Mouse (Mus musculus): Measurements from ENCODE around the gene Gm20479. TPM values are rescaled to one million over a fixed set of nuclear protein-coding genes. Genes with fewer than 3 reads are reported as not detected.

Gene Gm20479
- 1.6 TPM in 1 of 2 replicates, not detected in the other for polyA plus RNA-seq (2015; fragmentation: Nextera tagmentation; extraction: Ambion mirVana)

- no peak for ATAC-seq
- H3K27ac ChIP-seq (ENCODE audit: low read length), result peak within 1 kb of the TSS; percentile 89
- peaks cover 3% of the 10 kb centered on the region; the same call in 1 of the 2 replicates for H3K36me3 ChIP-seq (ENCODE audit: control insufficient read depth, insufficient read depth, low read length)
- peak within 1 kb of the TSS; percentile 66 for H3K9ac ChIP-seq (ENCODE audit: low read depth, low read length)
- peak within 1 kb of the TSS; percentile 74 for H3K4me3 ChIP-seq (ENCODE audit: low read length)
- WGBS, result 3% methylated on average over 27 of the region's 27 CpGs
- H3K4me1 ChIP-seq (ENCODE audit: control insufficient read depth, insufficient read depth, low read length), result peaks cover 28% of the 10 kb centered on the region
- no peaks in the 10 kb centered on the region for H3K9me3 ChIP-seq (ENCODE audit: control insufficient read depth, low read length)
- H3K27me3 ChIP-seq (replicated peaks; ENCODE audit: control insufficient read depth, insufficient read depth, low read length), result no peaks in the 10 kb centered on the region
- H3K4me2 ChIP-seq (ENCODE audit: low read depth, low read length), result peak within 1 kb of the TSS; percentile 81
These were observed at the start of gene Gm20479 for GRCm38 (mm10) chr7:27356861-27357594. TSS of gene Gm20479 (minus strand) at chr7:27357419.

DNA sequence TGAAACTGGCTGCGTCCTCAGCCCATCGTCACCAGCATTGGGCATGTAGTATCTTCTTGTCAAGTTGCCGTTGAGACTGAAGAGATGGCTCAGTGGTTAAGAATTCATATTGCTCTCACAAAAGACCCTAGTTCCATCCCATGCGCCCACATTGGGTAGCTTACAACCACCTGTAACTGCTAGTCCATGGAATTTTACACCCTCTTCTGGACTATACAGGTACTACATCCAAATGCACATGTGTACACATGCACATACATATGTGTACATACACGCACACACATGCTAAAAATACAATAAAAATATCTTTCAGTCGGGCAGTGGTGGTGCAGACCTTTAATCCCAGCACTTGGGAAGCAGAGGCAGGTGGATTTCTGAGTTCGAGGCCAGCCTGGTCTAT is 49.3 kb upstream of the Gm20479 start:
- H3K9ac ChIP-seq (ENCODE audit: low read depth, low read length), result no peak overlapping the region
- no peak overlapping the region for H3K4me3 ChIP-seq (ENCODE audit: low read length)
- no peak overlapping the region for H3K27ac ChIP-seq (ENCODE audit: low read length)
- H3K27me3 ChIP-seq (replicated peaks; ENCODE audit: control insufficient read depth, insufficient read depth, low read length), result peaks cover 70% of the 10 kb centered on the region
- no peak for ATAC-seq
- H3K9me3 ChIP-seq (ENCODE audit: control insufficient read depth, low read length), result peaks cover 7% of the 10 kb centered on the region; the same call in 1 of the 2 replicates
- no peaks in the 10 kb centered on the region for H3K36me3 ChIP-seq (ENCODE audit: control insufficient read depth, insufficient read depth, low read length)
- H3K4me1 ChIP-seq (ENCODE audit: control insufficient read depth, insufficient read depth, low read length), result peaks cover 7% of the 10 kb centered on the region
- 81% methylated on average over 7 of the region's 7 CpGs for WGBS
- no peak overlapping the region for H3K4me2 ChIP-seq (ENCODE audit: low read depth, low read length)

DNA sequence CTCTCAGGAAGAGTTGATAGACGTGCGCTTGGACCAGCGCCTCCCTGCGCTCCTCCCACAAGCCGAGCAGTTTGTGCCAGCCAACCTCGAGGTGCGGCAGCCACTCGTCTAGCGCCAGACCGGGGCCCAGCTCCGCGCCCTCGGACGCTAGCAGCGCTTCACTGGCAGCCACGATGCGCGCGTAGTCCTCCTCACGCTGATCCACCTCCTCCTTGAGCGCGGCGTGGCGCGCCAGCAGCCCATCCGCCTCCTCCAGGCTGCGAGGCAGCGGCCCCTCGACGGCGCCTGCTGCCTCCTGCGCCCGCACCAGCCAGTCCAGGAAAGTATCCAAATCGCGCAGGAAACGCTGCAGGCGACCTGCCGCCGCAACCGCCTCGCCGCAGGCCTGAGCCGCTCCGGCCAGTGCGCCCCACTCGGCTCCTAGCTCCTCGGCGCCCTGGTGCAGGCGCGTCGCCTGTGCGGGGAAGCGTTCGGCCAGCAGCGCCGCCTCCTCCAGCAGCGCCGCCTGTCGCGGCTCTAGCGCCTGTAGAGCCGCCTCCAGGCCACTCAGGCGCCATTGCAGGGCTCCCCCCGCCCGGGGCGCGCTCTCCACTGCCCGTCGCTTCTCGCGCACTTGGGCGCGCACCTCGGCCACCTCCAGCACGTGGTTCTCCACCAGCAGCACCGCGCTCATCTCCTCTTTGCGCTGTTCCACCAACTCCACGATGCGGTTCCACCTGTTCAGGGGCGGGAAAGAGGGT is 47.2 kb upstream of the Gm20479 start:
- Histone ChIP-seq H3K4me3 (ENCODE audit: low read length) (peak overlapping the region; percentile 14; the same call in 1 of the 2 replicates), H3K4me1 (ENCODE audit: control insufficient read depth, insufficient read depth, low read length) (peaks cover 7% of the 10 kb centered on the region), H3K27me3 (replicated peaks; ENCODE audit: control insufficient read depth, insufficient read depth, low read length) (peaks cover 64% of the 10 kb centered on the region), H3K36me3 (ENCODE audit: control insufficient read depth, insufficient read depth, low read length) (no peaks in the 10 kb centered on the region), H3K9me3 (ENCODE audit: control insufficient read depth, low read length) (peaks cover 7% of the 10 kb centered on the region; the same call in 1 of the 2 replicates), H3K27ac (ENCODE audit: low read length) (no peak overlapping the region), H3K9ac (ENCODE audit: low read depth, low read length) (no peak overlapping the region), H3K4me2 (ENCODE audit: low read depth, low read length) (0 out of 2 replicates have a peak overlapping the region, but pooled peaks have one; percentile 12)
- no peak for ATAC-seq
- 7% methylated on average over 80 of the region's 81 CpGs for WGBS

- Histone ChIP-seq H3K27ac (ENCODE audit: low read length) (no peak overlapping the region), H3K4me3 (ENCODE audit: low read length) (no peak overlapping the region), H3K27me3 (replicated peaks; ENCODE audit: control insufficient read depth, insufficient read depth, low read length) (peaks cover 51% of the 10 kb centered on the region), H3K36me3 (ENCODE audit: control insufficient read depth, insufficient read depth, low read length) (no peaks in the 10 kb centered on the region), H3K9ac (ENCODE audit: low read depth, low read length) (no peak overlapping the region), H3K9me3 (ENCODE audit: control insufficient read depth, low read length) (peaks cover 7% of the 10 kb centered on the region; the same call in 1 of the 2 replicates), H3K4me1 (ENCODE audit: control insufficient read depth, insufficient read depth, low read length) (peaks cover 3% of the 10 kb centered on the region; the same call in 1 of the 2 replicates), H3K4me2 (ENCODE audit: low read depth, low read length) (no peak overlapping the region)
- no peak for ATAC-seq
- 12% methylated on average over 16 of the region's 16 CpGs for WGBS
These were observed 45.5 kb upstream of the Gm20479 start for GRCm38 (mm10) chr7:27402675-27403074.

DNA sequence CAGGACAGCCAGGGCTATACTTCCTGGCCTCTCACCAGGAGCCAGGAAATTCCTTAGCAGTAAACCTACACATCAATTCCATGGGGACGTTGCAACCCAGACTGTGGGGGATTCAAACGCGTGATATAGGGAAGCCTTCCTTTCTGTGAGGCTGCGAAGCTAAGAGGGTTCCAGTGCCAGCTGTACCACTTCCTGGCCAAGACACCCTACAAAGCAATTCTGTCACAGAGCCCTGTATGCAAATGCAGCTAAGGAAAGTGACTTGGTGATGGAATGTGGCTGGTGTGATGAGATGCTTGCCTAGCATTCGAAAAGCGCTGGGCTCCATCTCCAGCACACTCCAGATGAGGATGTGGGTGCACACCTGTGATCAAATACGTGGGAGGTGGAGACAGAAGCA is 43.3 kb upstream of the Gm20479 start:
- Histone ChIP-seq H3K9ac (ENCODE audit: low read depth, low read length) (no peak overlapping the region), H3K27me3 (replicated peaks; ENCODE audit: control insufficient read depth, insufficient read depth, low read length) (peaks cover 55% of the 10 kb centered on the region), H3K9me3 (ENCODE audit: control insufficient read depth, low read length) (peaks cover 4% of the 10 kb centered on the region; the same call in 1 of the 2 replicates), H3K27ac (ENCODE audit: low read length) (no peak overlapping the region), H3K4me3 (ENCODE audit: low read length) (no peak overlapping the region), H3K4me1 (ENCODE audit: control insufficient read depth, insufficient read depth, low read length) (peaks cover 12% of the 10 kb centered on the region), H3K4me2 (ENCODE audit: low read depth, low read length) (no peak overlapping the region), H3K36me3 (ENCODE audit: control insufficient read depth, insufficient read depth, low read length) (no peaks in the 10 kb centered on the region)
- 76% methylated on average over 7 of the region's 7 CpGs for WGBS
- no peak for ATAC-seq

GRCm38 (mm10) chr7:27397048-27397949 is 40.1 kb upstream of the Gm20479 start:
- Histone ChIP-seq H3K4me3 (ENCODE audit: low read length) (0 out of 2 replicates have a peak overlapping the region, but pooled peaks have one; percentile 56), H3K9me3 (ENCODE audit: control insufficient read depth, low read length) (no peaks in the 10 kb centered on the region), H3K4me2 (ENCODE audit: low read depth, low read length) (no peak overlapping the region), H3K36me3 (ENCODE audit: control insufficient read depth, insufficient read depth, low read length) (no peaks in the 10 kb centered on the region), H3K27ac (ENCODE audit: low read length) (no peak overlapping the region), H3K27me3 (replicated peaks; ENCODE audit: control insufficient read depth, insufficient read depth, low read length) (peaks cover 43% of the 10 kb centered on the region), H3K4me1 (ENCODE audit: control insufficient read depth, insufficient read depth, low read length) (peaks cover 10% of the 10 kb centered on the region), H3K9ac (ENCODE audit: low read depth, low read length) (no peak overlapping the region)
- 17% methylated on average over 26 of the region's 26 CpGs for WGBS
- ATAC-seq, result peak; percentile 49; the same call in 1 of the 2 replicates

GRCm38 (mm10) chr7:27396184-27397047 is 39.2 kb upstream of the Gm20479 start:
- H3K27me3 ChIP-seq (replicated peaks; ENCODE audit: control insufficient read depth, insufficient read depth, low read length), result peaks cover 45% of the 10 kb centered on the region
- H3K4me2 ChIP-seq (ENCODE audit: low read depth, low read length), result peak overlapping the region; percentile 87
- no peak overlapping the region for H3K27ac ChIP-seq (ENCODE audit: low read length)
- 2% methylated on average over 54 of the region's 68 CpGs for WGBS
- no peaks in the 10 kb centered on the region for H3K9me3 ChIP-seq (ENCODE audit: control insufficient read depth, low read length)
- H3K4me1 ChIP-seq (ENCODE audit: control insufficient read depth, insufficient read depth, low read length), result peaks cover 10% of the 10 kb centered on the region
- no peaks in the 10 kb centered on the region for H3K36me3 ChIP-seq (ENCODE audit: control insufficient read depth, insufficient read depth, low read length)
- H3K4me3 ChIP-seq (ENCODE audit: low read length), result peak overlapping the region; percentile 56
- ATAC-seq, result 0 out of 2 replicates have a peak, but pooled peaks have one; percentile 13
- H3K9ac ChIP-seq (ENCODE audit: low read depth, low read length), result peak overlapping the region; percentile 54; the same call in 1 of the 2 replicates

GRCm38 (mm10) chr7:27395521-27396183 is 38.4 kb upstream of the Gm20479 start:
- H3K36me3 ChIP-seq (ENCODE audit: control insufficient read depth, insufficient read depth, low read length), result no peaks in the 10 kb centered on the region
- WGBS, result 3% methylated on average over 22 of the region's 22 CpGs
- H3K4me1 ChIP-seq (ENCODE audit: control insufficient read depth, insufficient read depth, low read length), result peaks cover 10% of the 10 kb centered on the region
- H3K4me3 ChIP-seq (ENCODE audit: low read length), result peak overlapping the region; percentile 56
- no peak overlapping the region for H3K9ac ChIP-seq (ENCODE audit: low read depth, low read length)
- peak overlapping the region; percentile 87; the same call in 1 of the 2 replicates for H3K4me2 ChIP-seq (ENCODE audit: low read depth, low read length)
- no peak for ATAC-seq
- peaks cover 51% of the 10 kb centered on the region for H3K27me3 ChIP-seq (replicated peaks; ENCODE audit: control insufficient read depth, insufficient read depth, low read length)
- no peaks in the 10 kb centered on the region for H3K9me3 ChIP-seq (ENCODE audit: control insufficient read depth, low read length)
- H3K27ac ChIP-seq (ENCODE audit: low read length), result no peak overlapping the region

Data from intestine, embryonic 16.5 days (tissue).